Mouse (Mus musculus) olfactory bulb, adult 2 months (tissue): ENCODE results near the gene Fancc.

Experiments
- CTCF ChIP-seq: fragments of 200-500 bp; IDR thresholded peaks from 2 replicates; pipeline ENCODE4 v1.5.1; 2012; ENCODE audit warnings: low read depth, mild to moderate bottlenecking, low read length, moderate library complexity; ENCODE audit not compliant: insufficient read depth
- POLR2A ChIP-seq: fragments of 200-500 bp; IDR thresholded peaks from 2 replicates; pipeline ENCODE4 v1.6.1; 2012; ENCODE audit warnings: mild to moderate bottlenecking, low read depth, low read length, moderate library complexity; ENCODE audit not compliant: insufficient read depth

DNA sequence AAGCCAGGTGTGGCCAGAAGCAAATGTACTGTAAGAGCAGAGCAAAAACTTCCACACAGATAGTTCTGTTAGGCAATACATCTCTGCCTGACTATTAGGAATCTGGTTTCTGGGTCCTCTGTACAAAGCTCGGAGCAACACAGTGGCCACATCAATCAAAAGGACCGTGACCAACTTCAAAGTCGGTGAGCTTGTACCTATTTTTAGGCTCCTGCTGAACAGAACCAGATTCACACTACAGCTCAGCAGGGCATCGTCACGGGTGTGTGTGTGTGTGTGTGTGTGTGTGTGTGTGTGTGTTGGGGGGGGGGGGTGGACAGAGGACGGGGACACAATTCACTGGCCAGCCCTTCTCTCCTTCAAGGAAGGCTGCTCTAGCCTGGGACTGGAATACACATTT, 15.3 kb upstream of the Fancc start:
- TF ChIP-seq CTCF (no peak), POLR2A (no peak)
